Mouse (Mus musculus): ENCODE measurements at regions not wholly inside any gene's neighbourhood (a gene's known extent, or its start where the extent isn't known, plus 50 kb on each side); places are given as distances from the start of the nearest gene placed in this dataset.

GRCm38 (mm10) chr12:32696832-32697231 lies 122.5 kb upstream of the Nampt start:
- TF ChIP-seq CTCF (IDR thresholded peaks at IDR 0.05; ENCODE audit: extremely low read depth, insufficient read depth, low read length) (no peak), POLR2A (IDR thresholded peaks at IDR 0.05; ENCODE audit: extremely low read depth, insufficient read depth, low read length) (no peak)
